Mouse (Mus musculus) megakaryocyte progenitor cell, adult 5-6 weeks (primary cell): ENCODE data around the gene Gucy2c. TPM values are rescaled to one million over a fixed set of nuclear protein-coding genes. Genes with fewer than 3 reads are reported as not detected.
A peak's percentile ranks its signal among the peaks of the same experiment; 100 is the strongest.
"Not testable (repeated sequence)": the region's sequence is repeated elsewhere in the genome, so short reads cannot be mapped to it uniquely, and the experiment has no call there.

Experiments used
- ATAC-seq: replicated peaks from 2 replicates; pipeline ENCODE4 v1.8.0; 2016; ENCODE audit warnings: mild to moderate bottlenecking, moderate TSS enrichment, inconsistent platforms; ENCODE audit not compliant: poor library complexity
- total RNA-seq, 2 experiments: library from RNA; stranded (forward) in 1 of 2; stranded (reverse) in 1 of 2; fragments of 157-497, 149-512 nt in 1 of 2; fragments of 200-1000 nt in 1 of 2; gene quantifications; 2 replicates each; pipeline versions ENCODE4 v1.2.3 to v1.2.4; 2015 to 2017

The Gucy2c gene
- total RNA-seq, 2 experiments from 2014 or later, result not detected

GRCm38 (mm10) chr6:136803739-136804633 is 22.4 kb upstream of the Gucy2c start, which contains the start of gene Hist4h4:
Hist4h4 (minus strand) TSS chr6:136804415.
- peak; percentile 56 for ATAC-seq

- ATAC-seq, result no peak; the same call in 1 of the 2 replicates
Measured at GRCm38 (mm10) chr6:136803093-136803738, 21.7 kb upstream of the Gucy2c start.

GRCm38 (mm10) chr6:136801274-136801673 is 19.7 kb upstream of the Gucy2c start:
- no peak for ATAC-seq

GRCm38 (mm10) chr6:136800710-136801109 is 19.1 kb upstream of the Gucy2c start:
- no peak for ATAC-seq

GRCm38 (mm10) chr6:136797874-136798693 is 16.5 kb upstream of the Gucy2c start:
- not testable (repeated sequence) for ATAC-seq

- ATAC-seq, result no peak
Measured at GRCm38 (mm10) chr6:136795850-136796249, 14.3 kb upstream of the Gucy2c start.

GRCm38 (mm10) chr6:136795110-136795509 is 13.5 kb upstream of the Gucy2c start:
- ATAC-seq, result peak; percentile 66

- ATAC-seq, result peak; percentile 45
Measured at GRCm38 (mm10) chr6:136793831-136794525, 12.4 kb upstream of the Gucy2c start.

GRCm38 (mm10) chr6:136792884-136793758 is 11.6 kb upstream of the Gucy2c start:
- ATAC-seq, result peak; percentile 36; the same call in 1 of the 2 replicates

GRCm38 (mm10) chr6:136789391-136789971 is 7.9 kb upstream of the Gucy2c start:
- no peak for ATAC-seq

- ATAC-seq, result no peak
Measured at GRCm38 (mm10) chr6:136782761-136783160, 1.2 kb upstream of the Gucy2c start.

- no peak for ATAC-seq
Measured at GRCm38 (mm10) chr6:136782146-136782545, 581 bp upstream of the Gucy2c start.

- ATAC-seq, result no peak
Measured at GRCm38 (mm10) chr6:136776392-136776791, 5.2 kb downstream of the Gucy2c start.

- ATAC-seq, result no peak
Measured at GRCm38 (mm10) chr6:136769859-136770258, 11.7 kb downstream of the Gucy2c start.

- no peak for ATAC-seq
Measured at GRCm38 (mm10) chr6:136769143-136769542, 12.4 kb downstream of the Gucy2c start.

GRCm38 (mm10) chr6:136763912-136764311 is 17.7 kb downstream of the Gucy2c start:
- no peak for ATAC-seq

GRCm38 (mm10) chr6:136750567-136750966 is 31.0 kb downstream of the Gucy2c start:
- peak; percentile 98 for ATAC-seq

- 0 out of 2 replicates have a peak, but pooled peaks have one; percentile 8 for ATAC-seq
Measured at GRCm38 (mm10) chr6:136745586-136745985, 36.0 kb downstream of the Gucy2c start.

- peak; percentile 49 for ATAC-seq
Measured at GRCm38 (mm10) chr6:136743729-136744128, 37.8 kb downstream of the Gucy2c start.
